Mouse (Mus musculus): ENCODE measurements around the gene Med10.

- TF ChIP-seq GATA1 (IDR thresholded peaks at IDR 0.05; ENCODE audit: borderline replicate concordance, low read length): no peak
- TF ChIP-seq FLI1 (IDR thresholded peaks at IDR 0.05; ENCODE audit: low read length): no peak
Measured at GRCm38 (mm10) chr13:69855941-69856340, 53.7 kb downstream of the Med10 start.

Measured in megakaryocyte, embryonic 14.5 days (primary cell).